26 mouse cellular contexts compared by ENCODE assay signal in the genomic region with DNA sequence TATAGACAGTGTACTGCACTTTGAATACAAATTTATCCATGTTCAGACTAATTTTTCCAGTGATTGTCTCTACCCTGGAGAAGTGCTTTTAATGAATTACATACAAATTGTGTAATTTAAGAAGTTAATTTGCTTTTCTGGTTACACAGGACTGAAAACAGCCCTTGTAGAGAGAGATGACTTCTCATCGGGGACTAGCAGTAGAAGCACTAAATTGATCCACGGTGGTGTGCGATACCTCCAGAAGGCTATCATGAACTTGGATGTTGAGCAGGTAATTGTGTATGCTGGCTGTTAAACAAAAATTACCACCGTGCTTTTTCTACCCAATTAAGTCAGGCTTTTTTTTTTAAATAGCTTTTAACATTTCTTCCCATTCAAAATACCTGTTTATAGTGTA.
"Had no signal": no experiment of that assay in that cellular context is flagged by ENCODE, and none has a peak within 500 bp of the region (broad histone marks: within the 10 kb centered on the region; RNA-seq: fewer than 3 reads in every experiment).

No protein-coding gene starts in this region.

- H3K36me3 ChIP-seq: heart, embryonic 15.5 days; hindbrain, embryonic 13.5 days; limb, embryonic 12.5 days; liver, embryonic 13.5 days had no signal

- H3K27me3 ChIP-seq: heart, embryonic 13.5 days; heart, embryonic 15.5 days; hindbrain, embryonic 13.5 days; kidney, embryonic 15.5 days; limb, embryonic 12.5 days; liver, embryonic 13.5 days had no signal

- H3K4me2 ChIP-seq: heart, embryonic 11.5 days; heart, embryonic 13.5 days; heart, embryonic 15.5 days; hindbrain, embryonic 13.5 days; kidney, embryonic 15.5 days; limb, embryonic 12.5 days; liver, embryonic 11.5 days; liver, embryonic 13.5 days had no signal

- H3K4me3 ChIP-seq: heart, adult 2 months; heart, embryonic 13.5 days; heart, embryonic 15.5 days; hindbrain, embryonic 13.5 days; kidney, embryonic 15.5 days; layer of hippocampus, adult 2 months; left cerebral cortex, adult 2 months; limb, embryonic 10.5 days; limb, embryonic 12.5 days; liver, embryonic 13.5 days had no signal

- DNase-seq: gastrocnemius, postnatal 14 days; gastrocnemius, postnatal 36 days; heart, adult 11 months; heart, adult 2 months; heart, postnatal 14 days; heart, postnatal 36 days; kidney, adult 11 months; kidney, adult 2 months; kidney, adult 9 months; kidney, postnatal 14 days; kidney, postnatal 36 days; liver; liver, embryonic 13.5 days had no signal

- H3K9ac ChIP-seq: heart, embryonic 13.5 days; heart, embryonic 15.5 days; hindbrain, embryonic 13.5 days; kidney, embryonic 15.5 days; limb, embryonic 12.5 days; liver, embryonic 13.5 days had no signal

- H3K9me3 ChIP-seq: heart, embryonic 13.5 days; heart, embryonic 15.5 days; hindbrain, embryonic 13.5 days; kidney, embryonic 15.5 days; limb, embryonic 10.5 days; limb, embryonic 12.5 days; liver, embryonic 13.5 days had no signal

- H3K4me1 ChIP-seq: kidney, embryonic 15.5 days; limb, embryonic 10.5 days; liver, embryonic 13.5 days had no signal

- ATAC-seq: intestine, embryonic 16.5 days had no signal

- H3K27ac ChIP-seq: heart, adult 2 months; heart, embryonic 13.5 days; heart, embryonic 15.5 days; hindbrain, embryonic 13.5 days; hindbrain, postnatal 0 days; kidney, embryonic 15.5 days; kidney, postnatal 0 days; layer of hippocampus, adult 2 months; left cerebral cortex, adult 2 months; limb, embryonic 10.5 days; limb, embryonic 12.5 days; liver, embryonic 13.5 days had no signal
